Mouse (Mus musculus): ENCODE results near the gene Hecw2. TPM values are rescaled to one million over a fixed set of nuclear protein-coding genes. Genes with fewer than 3 reads are reported as not detected.

Hecw2 gene
- polyA plus RNA-seq, 1 experiment from 2014 or later, result 0.22 TPM

GRCm38 (mm10) chr1:53986185-53986892 is 208.6 kb downstream of the Hecw2 start:
- Histone ChIP-seq H3K4me3 (ENCODE audit: inconsistent target) (no peak overlapping the region), H3K79me2 (ENCODE audit: inconsistent target) (no peaks in the 10 kb centered on the region), H3K27ac (no peak overlapping the region), H3K36me3 (ENCODE audit: inconsistent target) (no peaks in the 10 kb centered on the region)
- WGBS (ENCODE audit: missing documents), result 52% methylated on average over 8 of the region's 8 CpGs

- no peak overlapping the region for H3K27ac ChIP-seq
- WGBS (ENCODE audit: missing documents), result 75% methylated on average over 2 of the region's 2 CpGs
- H3K79me2 ChIP-seq (ENCODE audit: inconsistent target), result no peaks in the 10 kb centered on the region
- H3K4me3 ChIP-seq (ENCODE audit: inconsistent target), result no peak overlapping the region
- H3K36me3 ChIP-seq (ENCODE audit: inconsistent target), result no peaks in the 10 kb centered on the region
Measured at GRCm38 (mm10) chr1:53978514-53978831, 216.5 kb downstream of the Hecw2 start.

GRCm38 (mm10) chr1:53977806-53978513 is 217.0 kb downstream of the Hecw2 start:
- no peaks in the 10 kb centered on the region for H3K79me2 ChIP-seq (ENCODE audit: inconsistent target)
- no peak overlapping the region for H3K27ac ChIP-seq
- no peak overlapping the region for H3K4me3 ChIP-seq (ENCODE audit: inconsistent target)
- H3K36me3 ChIP-seq (ENCODE audit: inconsistent target), result no peaks in the 10 kb centered on the region
- 53% methylated on average over 8 of the region's 8 CpGs for WGBS (ENCODE audit: missing documents)

- H3K27ac ChIP-seq, result no peak overlapping the region
- no peaks in the 10 kb centered on the region for H3K79me2 ChIP-seq (ENCODE audit: inconsistent target)
- WGBS (ENCODE audit: missing documents), result 94% methylated on average over 5 of the region's 5 CpGs
- H3K36me3 ChIP-seq (ENCODE audit: inconsistent target), result no peaks in the 10 kb centered on the region
- no peak overlapping the region for H3K4me3 ChIP-seq (ENCODE audit: inconsistent target)
Measured at GRCm38 (mm10) chr1:53976721-53977120, 218.2 kb downstream of the Hecw2 start.

- Histone ChIP-seq H3K79me2 (ENCODE audit: inconsistent target) (no peaks in the 10 kb centered on the region), H3K27ac (no peak overlapping the region), H3K36me3 (ENCODE audit: inconsistent target) (no peaks in the 10 kb centered on the region), H3K4me3 (ENCODE audit: inconsistent target) (no peak overlapping the region)
- 55% methylated on average over 8 of the region's 8 CpGs for WGBS (ENCODE audit: missing documents)
Measured at GRCm38 (mm10) chr1:53976100-53976499, 218.9 kb downstream of the Hecw2 start.

- Histone ChIP-seq H3K79me2 (ENCODE audit: inconsistent target) (no peaks in the 10 kb centered on the region), H3K4me3 (ENCODE audit: inconsistent target) (no peak overlapping the region), H3K36me3 (ENCODE audit: inconsistent target) (no peaks in the 10 kb centered on the region), H3K27ac (0 out of 2 replicates have a peak overlapping the region, but pooled peaks have one; percentile 10)
- WGBS (ENCODE audit: missing documents), result 25% methylated on average over 5 of the region's 5 CpGs
Measured at GRCm38 (mm10) chr1:53974941-53975340, 220.0 kb downstream of the Hecw2 start.

- no peaks in the 10 kb centered on the region for H3K79me2 ChIP-seq (ENCODE audit: inconsistent target)
- H3K27ac ChIP-seq, result no peak overlapping the region
- no peak overlapping the region for H3K4me3 ChIP-seq (ENCODE audit: inconsistent target)
- no peaks in the 10 kb centered on the region for H3K36me3 ChIP-seq (ENCODE audit: inconsistent target)
- WGBS (ENCODE audit: missing documents), result 97% methylated on average over 5 of the region's 5 CpGs
Measured at GRCm38 (mm10) chr1:53970326-53970977, 224.5 kb downstream of the Hecw2 start.

- Histone ChIP-seq H3K36me3 (ENCODE audit: inconsistent target) (no peaks in the 10 kb centered on the region), H3K79me2 (ENCODE audit: inconsistent target) (no peaks in the 10 kb centered on the region), H3K27ac (no peak overlapping the region), H3K4me3 (ENCODE audit: inconsistent target) (no peak overlapping the region)
- 15% methylated on average over 5 of the region's 5 CpGs for WGBS (ENCODE audit: missing documents)
Measured at GRCm38 (mm10) chr1:53952395-53952794, 242.6 kb downstream of the Hecw2 start.

GRCm38 (mm10) chr1:53945815-53946214 is 249.2 kb downstream of the Hecw2 start:
- 17% methylated on average over 2 of the region's 2 CpGs for WGBS (ENCODE audit: missing documents)
- Histone ChIP-seq H3K36me3 (ENCODE audit: inconsistent target) (no peaks in the 10 kb centered on the region), H3K4me3 (ENCODE audit: inconsistent target) (no peak overlapping the region), H3K27ac (peak overlapping the region; percentile 49), H3K79me2 (ENCODE audit: inconsistent target) (no peaks in the 10 kb centered on the region)

- H3K79me2 ChIP-seq (ENCODE audit: inconsistent target), result no peaks in the 10 kb centered on the region
- H3K27ac ChIP-seq, result no peak overlapping the region
- WGBS (ENCODE audit: missing documents), result 88% methylated on average over 8 of the region's 8 CpGs
- no peak overlapping the region for H3K4me3 ChIP-seq (ENCODE audit: inconsistent target)
- no peaks in the 10 kb centered on the region for H3K36me3 ChIP-seq (ENCODE audit: inconsistent target)
Measured at GRCm38 (mm10) chr1:53942468-53942867, 252.5 kb downstream of the Hecw2 start.

- H3K79me2 ChIP-seq (ENCODE audit: inconsistent target), result no peaks in the 10 kb centered on the region
- H3K4me3 ChIP-seq (ENCODE audit: inconsistent target), result no peak overlapping the region
- 40% methylated on average over 3 of the region's 3 CpGs for WGBS (ENCODE audit: missing documents)
- H3K27ac ChIP-seq, result no peak overlapping the region
- H3K36me3 ChIP-seq (ENCODE audit: inconsistent target), result no peaks in the 10 kb centered on the region
Measured at GRCm38 (mm10) chr1:53941528-53941927, 253.4 kb downstream of the Hecw2 start.

- no peaks in the 10 kb centered on the region for H3K79me2 ChIP-seq (ENCODE audit: inconsistent target)
- no peaks in the 10 kb centered on the region for H3K36me3 ChIP-seq (ENCODE audit: inconsistent target)
- no peak overlapping the region for H3K27ac ChIP-seq
- WGBS (ENCODE audit: missing documents), result 30% methylated on average over 13 of the region's 13 CpGs
- H3K4me3 ChIP-seq (ENCODE audit: inconsistent target), result no peak overlapping the region
Measured at GRCm38 (mm10) chr1:53940268-53941017, 254.5 kb downstream of the Hecw2 start.

- H3K36me3 ChIP-seq (ENCODE audit: inconsistent target), result no peaks in the 10 kb centered on the region
- WGBS (ENCODE audit: missing documents), result 88% methylated on average over 4 of the region's 4 CpGs
- no peak overlapping the region for H3K27ac ChIP-seq
- H3K4me3 ChIP-seq (ENCODE audit: inconsistent target), result no peak overlapping the region
- H3K79me2 ChIP-seq (ENCODE audit: inconsistent target), result no peaks in the 10 kb centered on the region
Measured at GRCm38 (mm10) chr1:53939291-53939690, 255.7 kb downstream of the Hecw2 start.

- 86% methylated on average over 2 of the region's 2 CpGs for WGBS (ENCODE audit: missing documents)
- Histone ChIP-seq H3K4me3 (ENCODE audit: inconsistent target) (no peak overlapping the region), H3K36me3 (ENCODE audit: inconsistent target) (no peaks in the 10 kb centered on the region), H3K27ac (no peak overlapping the region), H3K79me2 (ENCODE audit: inconsistent target) (no peaks in the 10 kb centered on the region)
Measured at GRCm38 (mm10) chr1:53933308-53933707, 261.7 kb downstream of the Hecw2 start.
